Mouse (Mus musculus): ENCODE data around the gene Bnc1.

GRCm38 (mm10) chr7:81932521-81933045 is 59.5 kb downstream of the Bnc1 start:
- TF ChIP-seq CHD2 (IDR thresholded peaks at IDR 0.05; ENCODE audit: low read depth, low read length) (no peak), ZC3H11A (IDR thresholded peaks at IDR 0.05; ENCODE audit: borderline replicate concordance, low read depth, low read length) (no peak), ZNF384 (IDR thresholded peaks at IDR 0.05; ENCODE audit: low read depth, low read length) (no peak), MAFK (IDR thresholded peaks at IDR 0.05; ENCODE audit: insufficient read depth, low read depth, low read length) (no peak), HCFC1 (IDR thresholded peaks at IDR 0.05; ENCODE audit: borderline replicate concordance, insufficient read depth, low read length) (no peak)

Measured in ES-E14 (cell line).